Mouse (Mus musculus) left cerebral cortex, postnatal 10 days (tissue): ENCODE data around the gene Kxd1. TPM values are rescaled to one million over a fixed set of nuclear protein-coding genes. Genes with fewer than 3 reads are reported as not detected.
"Not testable (repeated sequence)": the region's sequence is repeated elsewhere in the genome, so short reads cannot be mapped to it uniquely, and the experiment has no call there.

Experiments used
- DNase-seq, 2 experiments: peaks; one replicate each; pipeline ENCODE4 v3.0.0; 2021 to 2022; ENCODE audit warnings: low spot score in 2 of 2, mixed read lengths in 1 of 2; ENCODE audit errors: extremely low spot score in 1 of 2
- intact Hi-C: fragments of 180-260 bp; cut with DNase I; formaldehyde crosslinking; loops from one replicate; pipeline ENCODE4 v1.15.1; 2025
- total RNA-seq, 2 experiments: library from RNA; stranded (reverse); gene quantifications; 2 replicates each; pipeline ENCODE4 v1.2.3; 2021

Gene Kxd1
- total RNA-seq, 2 experiments from 2014 or later: 37.5 to 41.2 TPM

DNA sequence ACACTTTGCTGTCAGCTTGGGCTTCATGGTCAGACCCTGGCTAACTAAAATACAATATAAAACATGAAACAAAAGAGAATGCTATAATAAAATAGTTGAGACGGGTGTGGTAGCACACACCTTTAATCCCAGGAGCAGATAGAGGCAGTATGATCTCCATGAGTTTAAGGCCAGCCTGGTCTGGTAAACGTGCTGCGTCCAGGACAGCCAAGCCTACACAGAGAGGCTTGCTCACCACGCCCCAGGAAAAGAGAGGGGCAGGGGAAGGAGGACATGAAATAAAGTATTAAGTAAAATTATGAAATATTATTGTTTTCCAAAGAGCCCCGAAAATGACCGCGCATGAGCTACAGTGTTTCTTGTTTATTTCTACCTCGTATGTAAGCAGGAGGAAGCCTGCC, 645 bp downstream of the Kxd1 start:
- no peak for DNase-seq
- intact Hi-C loops: no loop called here

DNA sequence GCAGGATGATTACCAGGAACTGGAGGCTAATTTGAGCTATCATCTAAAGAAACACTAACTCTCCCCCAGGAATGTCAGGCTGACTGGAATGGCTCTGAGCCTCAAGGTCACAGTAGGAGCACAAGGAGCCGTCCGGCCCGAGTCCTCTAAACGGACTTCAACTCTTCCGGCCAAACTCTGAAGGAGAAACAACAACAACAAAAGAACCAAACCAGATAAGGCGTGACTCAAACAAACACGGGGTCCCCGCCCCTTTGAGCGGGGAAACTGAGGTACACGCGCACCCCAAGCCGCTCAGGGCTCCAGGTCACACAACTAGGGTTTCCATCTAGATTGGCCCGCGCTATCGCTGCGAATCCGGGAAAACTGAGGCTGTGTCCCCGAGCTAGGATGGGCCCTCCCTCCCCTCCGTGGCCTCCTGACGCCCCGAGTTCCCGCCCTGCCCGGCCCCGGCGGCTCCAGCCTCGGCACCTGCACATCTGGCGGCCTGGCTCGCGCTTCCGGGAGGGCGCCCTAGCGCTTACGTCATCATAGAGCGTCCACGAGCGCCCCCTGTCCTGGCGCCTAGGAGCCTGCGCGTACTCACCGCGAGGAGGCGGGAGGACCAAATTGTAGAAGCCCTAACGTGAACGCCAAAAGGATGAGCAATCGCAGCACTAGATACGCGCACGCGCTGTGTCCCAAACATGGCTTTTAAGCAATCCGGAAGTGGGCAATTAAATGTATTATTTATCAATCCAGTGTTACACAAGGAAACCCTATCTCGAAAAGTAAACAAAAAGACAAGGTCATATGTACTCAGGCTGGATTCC, 5.0 kb downstream of the Kxd1 start:
- intact Hi-C loops: no loop called here
- DNase-seq: peak; percentile 95 to 97

DNA sequence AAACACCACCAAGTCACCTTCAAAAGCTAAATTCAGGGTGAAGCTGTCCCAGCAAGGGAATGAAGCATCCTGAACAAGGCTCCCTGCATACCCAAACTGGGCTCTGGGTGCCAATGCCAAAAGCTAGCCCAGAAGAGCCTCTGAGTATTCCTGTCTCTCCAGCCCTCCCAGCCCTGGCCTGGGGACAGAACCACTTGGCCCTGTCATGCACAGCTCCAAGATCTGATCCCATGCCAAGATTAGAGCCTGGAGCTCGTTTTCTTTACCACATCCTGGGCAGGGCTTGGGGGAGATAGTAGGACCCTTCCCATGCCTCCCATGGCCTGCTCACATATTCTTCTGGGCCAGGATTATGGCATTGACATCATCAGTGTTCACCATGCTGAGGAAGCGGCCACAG, 8.2 kb downstream of the Kxd1 start:
- DNase-seq: peak in 1 of 2 experiments; percentile 20

DNA sequence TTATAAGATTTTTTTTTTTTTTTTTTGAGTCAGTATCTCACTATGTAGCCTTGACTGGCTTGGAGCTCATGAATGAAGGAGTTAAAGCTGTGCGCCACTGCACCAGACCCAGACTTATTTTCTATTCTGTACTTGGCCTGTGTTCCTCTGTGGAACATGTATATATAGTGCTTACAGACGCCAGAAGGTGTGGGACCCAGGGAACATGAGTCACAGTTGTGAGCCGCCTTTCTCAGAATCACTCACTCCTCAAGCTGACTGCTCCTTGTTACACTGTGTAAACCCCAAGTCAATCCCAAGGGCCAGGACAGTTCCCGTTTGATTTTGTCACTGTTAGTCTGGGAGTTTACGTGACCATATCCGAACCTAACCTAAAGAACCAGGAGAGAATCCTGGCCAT, 8.7 kb downstream of the Kxd1 start:
- intact Hi-C loops: no loop called here
- DNase-seq: no peak

More for the DNA sequence above, 8.2 kb downstream of the Kxd1 start:
- intact Hi-C loops: no loop called here

DNA sequence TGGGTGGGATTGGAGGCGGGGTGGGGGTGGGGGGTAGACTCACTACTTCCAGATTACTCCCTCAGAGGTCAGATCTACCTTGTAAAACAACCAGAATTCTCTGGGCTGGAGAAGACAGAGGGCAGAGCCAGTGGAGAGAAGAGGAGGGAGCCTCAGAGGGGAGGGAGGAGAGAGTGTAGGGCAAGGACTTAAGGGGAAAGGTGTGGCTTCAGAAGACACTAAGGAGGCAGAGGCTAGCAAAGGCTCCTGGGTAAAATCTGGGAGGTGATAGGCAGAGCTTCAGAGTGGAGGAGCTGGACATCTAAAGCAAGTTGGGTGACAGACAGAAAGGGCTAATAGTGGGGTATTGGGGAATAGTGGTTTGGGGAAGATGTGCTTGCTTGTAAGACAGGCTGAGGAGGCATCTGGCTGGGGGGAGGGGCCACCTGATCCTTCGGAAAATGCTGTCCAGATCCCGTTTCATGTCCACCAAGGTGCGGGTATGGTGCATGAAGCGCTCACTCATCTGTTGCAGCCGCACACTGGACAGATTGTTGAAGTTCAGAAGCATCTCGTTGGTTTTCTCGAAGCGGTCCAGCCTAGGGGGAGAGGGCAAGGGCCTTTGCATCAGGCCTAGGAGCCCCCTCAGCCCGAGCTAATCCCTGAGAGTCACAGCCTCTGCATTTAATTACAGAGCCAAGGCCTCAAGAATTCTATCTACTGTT, 9.7 kb downstream of the Kxd1 start:
- intact Hi-C loops: no loop called here
- DNase-seq: no peak

DNA sequence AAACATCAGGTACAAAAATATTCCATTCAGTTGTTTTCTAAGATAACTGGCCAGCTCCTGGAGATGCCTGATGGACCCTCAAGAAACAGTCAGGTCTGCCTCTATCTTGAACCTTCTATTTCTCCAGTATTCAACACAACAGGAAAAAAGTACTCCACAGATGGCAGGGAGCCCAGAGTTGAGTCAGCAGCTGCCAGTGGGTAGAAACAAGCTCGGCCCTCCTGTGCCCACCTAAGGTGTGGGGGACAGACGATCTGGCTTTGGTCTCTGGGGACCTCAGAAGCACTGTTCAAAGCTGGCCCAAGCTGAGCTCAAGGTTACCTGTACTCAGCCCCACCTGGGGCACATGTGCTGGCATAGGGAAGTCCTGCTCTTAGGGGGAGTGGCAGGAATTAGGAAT, 14.3 kb downstream of the Kxd1 start:
- intact Hi-C loops: no loop called here
- peak in 1 of 2 experiments; percentile 55 for DNase-seq

DNA sequence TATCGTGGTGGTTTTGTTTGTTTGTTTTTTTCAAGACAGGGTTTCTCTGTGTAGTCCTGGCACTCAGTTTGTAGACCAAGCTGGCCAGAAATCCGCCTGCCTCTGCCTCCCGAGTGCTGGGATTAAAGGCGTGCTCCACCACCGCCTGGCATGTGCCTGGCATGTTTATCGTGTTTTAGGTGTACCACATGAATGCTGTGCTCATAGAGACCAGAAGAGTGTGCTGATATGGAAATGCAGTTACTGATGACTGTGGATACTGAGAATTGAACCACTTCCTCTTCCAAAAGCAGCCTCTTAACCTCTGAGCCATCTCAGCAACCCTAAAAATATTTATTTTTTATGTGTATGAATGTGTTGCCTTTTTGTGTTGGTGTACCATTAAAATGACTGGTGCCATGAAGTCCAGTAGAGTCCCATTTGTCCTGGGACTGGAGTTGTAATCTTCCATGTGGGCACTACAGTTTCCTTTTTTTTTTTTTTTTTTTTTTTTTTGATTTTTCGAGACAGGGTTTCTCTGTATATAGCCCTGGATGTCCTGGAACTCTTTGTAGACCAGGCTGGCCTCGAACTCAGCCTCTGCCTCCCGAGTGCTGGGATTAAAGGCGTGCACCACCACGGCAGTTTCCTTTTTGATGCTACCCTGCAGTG, 15.4 kb downstream of the Kxd1 start:
- intact Hi-C loops: no loop called here
- no peak for DNase-seq

GRCm38 (mm10) chr8:70511770-70512169, 16.0 kb downstream of the Kxd1 start:
- intact Hi-C loops: no loop called here
- no peak for DNase-seq

DNA sequence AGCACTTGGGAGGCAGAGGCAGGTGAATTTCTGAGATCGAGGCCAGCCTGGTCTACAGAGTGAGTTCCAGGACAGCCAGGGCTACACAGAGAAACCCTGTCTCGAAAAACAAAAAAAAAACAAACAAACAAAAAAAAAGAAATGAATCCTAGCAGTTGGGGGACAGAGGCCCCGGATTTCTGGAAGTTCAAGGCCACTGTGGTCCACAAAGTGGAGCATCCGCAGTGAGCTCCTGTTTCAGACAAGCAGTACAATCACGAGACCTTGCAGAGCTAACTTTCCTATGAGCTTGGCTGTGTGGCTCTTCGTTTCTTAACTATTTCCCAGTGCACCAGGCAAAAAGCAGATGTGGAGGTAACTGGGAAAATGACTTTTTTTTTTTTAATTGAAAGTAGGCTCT, 16.6 kb downstream of the Kxd1 start:
- intact Hi-C loops, DNase-seq: not testable (repeated sequence)

- intact Hi-C loops: no loop called here
- DNase-seq: peak; percentile 96 to 98
Observed at GRCm38 (mm10) chr8:70510228-70510915, 17.4 kb downstream of the Kxd1 start, which contains the start of gene Uba52. Uba52 (minus strand) TSS chr8:70510801.

GRCm38 (mm10) chr8:70509281-70509952, 18.3 kb downstream of the Kxd1 start:
- intact Hi-C loops: no loop called here
- peak in 1 of 2 experiments; percentile 26 for DNase-seq

DNA sequence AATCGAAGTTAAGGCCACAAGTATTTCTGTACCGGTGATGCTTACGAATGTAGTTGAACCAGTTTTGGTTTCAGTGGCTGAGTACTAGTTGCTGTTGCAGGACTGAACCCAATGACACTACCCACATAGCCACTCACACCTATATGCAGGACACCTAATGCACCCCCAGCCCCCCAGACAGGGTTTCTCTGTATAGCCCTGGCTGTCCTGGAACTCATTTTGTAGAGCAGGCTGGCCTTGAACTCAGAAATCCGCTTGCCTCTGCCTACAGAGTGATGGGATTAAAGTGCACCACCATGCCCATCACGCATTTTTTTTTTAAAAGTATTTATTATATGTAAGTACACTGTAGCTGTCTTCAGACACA, 20.7 kb downstream of the Kxd1 start:
- intact Hi-C loops: no loop called here
- no peak for DNase-seq

- DNase-seq: peak; percentile 89 to 97
- intact Hi-C loops: no loop called here
Observed at GRCm38 (mm10) chr8:70506328-70507026, 21.3 kb downstream of the Kxd1 start, which contains the start of gene Rex1bd. Rex1bd (minus strand) TSS chr8:70506752.

GRCm38 (mm10) chr8:70505698-70506327, 21.9 kb downstream of the Kxd1 start:
- no peak for DNase-seq
- intact Hi-C loops: loop anchor here (2.0 kb wide), 1 partner anchor 163 kb away; no protein-coding TSS in a partner anchor

- DNase-seq: peak; percentile 69 to 81
- intact Hi-C loops: loop anchor here (2.0 to 5.0 kb wide), 2 partner anchors 88 to 162 kb away; no protein-coding TSS in a partner anchor
Observed at GRCm38 (mm10) chr8:70504851-70505250, 22.9 kb downstream of the Kxd1 start.

- peak; percentile 63 to 81 for DNase-seq
- intact Hi-C loops: loop anchor here (2.0 to 5.0 kb wide), 2 partner anchors 87 to 162 kb away; no protein-coding TSS in a partner anchor
Observed at GRCm38 (mm10) chr8:70504291-70504716, 23.5 kb downstream of the Kxd1 start.

- intact Hi-C loops: loop anchor here (1.0 to 5.0 kb wide), 2 partner anchors 86 to 120 kb away; no protein-coding TSS in a partner anchor
- peak in 1 of 2 experiments; percentile 64 for DNase-seq
Observed at GRCm38 (mm10) chr8:70503062-70503750, 24.6 kb downstream of the Kxd1 start.
